Mouse (Mus musculus) 3T3-L1 (cell line): ENCODE measurements around the gene Cela1.

Source experiments
- DNase-seq: peaks from one replicate; pipeline ENCODE4 v3.0.0-alpha.2; 2015; ENCODE audit warnings: low read depth, low spot score

Cela1 gene

GRCm38 (mm10) chr15:100636700-100637501 lies 50.8 kb downstream of the Cela1 start, which contains the start of gene Smagp:
Gene Smagp (minus strand): TSS chr15:100636940.
- DNase-seq: no peak

GRCm38 (mm10) chr15:100635851-100636645 lies 51.7 kb downstream of the Cela1 start:
- no peak for DNase-seq

- no peak for DNase-seq
Measured at GRCm38 (mm10) chr15:100635239-100635638, 52.5 kb downstream of the Cela1 start.

GRCm38 (mm10) chr15:100633341-100633740 lies 54.4 kb downstream of the Cela1 start:
- DNase-seq: no peak

- DNase-seq: no peak
Measured at GRCm38 (mm10) chr15:100632323-100632722, 55.4 kb downstream of the Cela1 start.

- no peak for DNase-seq
Measured at GRCm38 (mm10) chr15:100631454-100632170, 56.1 kb downstream of the Cela1 start.

- DNase-seq: no peak
Measured at GRCm38 (mm10) chr15:100630126-100630525, 57.6 kb downstream of the Cela1 start.

- DNase-seq: no peak
Measured at GRCm38 (mm10) chr15:100628797-100629196, 58.9 kb downstream of the Cela1 start.

GRCm38 (mm10) chr15:100627774-100628370 lies 59.8 kb downstream of the Cela1 start:
- peak; percentile 31 for DNase-seq

GRCm38 (mm10) chr15:100627287-100627686 lies 60.4 kb downstream of the Cela1 start:
- peak; percentile 58 for DNase-seq

- DNase-seq: no peak
Measured at GRCm38 (mm10) chr15:100624435-100624834, 63.3 kb downstream of the Cela1 start.
